8 mouse cellular contexts compared by ENCODE assay signal in the genomic region with DNA sequence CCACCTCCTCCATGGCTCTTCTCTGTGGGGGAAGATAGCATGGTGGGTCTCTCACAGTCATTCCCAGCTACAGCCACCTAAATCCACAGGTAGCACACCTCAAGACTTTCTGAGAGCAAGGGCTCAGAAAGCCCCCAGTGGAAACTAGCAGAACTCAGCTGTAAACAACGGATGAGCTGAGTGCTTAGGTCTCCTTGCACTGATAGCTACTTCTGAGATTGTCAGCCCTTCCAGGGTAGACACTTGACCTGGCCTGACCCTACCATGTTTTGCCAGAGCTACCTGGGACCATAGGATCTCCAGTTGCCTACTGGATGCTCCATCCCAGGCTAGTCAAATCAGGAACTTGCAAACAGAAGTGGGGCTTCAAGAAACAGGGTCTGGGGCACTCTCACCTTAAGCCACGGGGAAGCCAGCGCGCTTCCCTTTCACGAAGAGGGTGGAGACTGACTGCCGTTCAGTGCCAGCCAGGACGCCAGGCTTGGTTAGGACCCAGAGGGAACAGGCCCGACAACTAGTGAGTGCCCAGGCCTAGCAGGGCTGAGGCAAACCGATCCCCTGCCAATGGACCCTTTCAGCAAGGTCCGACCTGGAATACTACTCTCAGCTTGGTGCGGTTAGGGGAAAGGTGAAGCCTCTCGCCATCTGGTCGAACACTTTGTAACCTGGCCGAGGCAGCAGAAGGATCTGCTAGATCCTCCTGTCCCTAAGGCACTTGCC. TPM values are rescaled to one million over a fixed set of nuclear protein-coding genes. Genes with fewer than 3 reads are reported as not detected.
DNase-seq lines count a peak whose midpoint lies in the region; ATAC-seq and TF ChIP-seq lines count a peak whose summit lies in the region.

No protein-coding gene starts in this region.

- no peak for TF ChIP-seq EP300 in CH12.LX (IDR thresholded peaks at IDR 0.05; ENCODE audit: low read length)

- in situ Hi-C loops in CH12.LX (cut with MboI; ENCODE audit: low pct_ligation_motif_present, low pct_unique_long_range_greater_than_20kb, low sequenced_read_pairs) = loop anchor here (5.0 kb wide), 1 partner anchor 64 kb away; no protein-coding TSS in a partner anchor

- TF ChIP-seq POLR2A in CH12.LX (IDR thresholded peaks at IDR 0.05; ENCODE audit: low read depth, low read length) = no peak

- peak; percentile 43 for DNase-seq in CH12.LX (ENCODE audit: extremely low read depth)
- peak; percentile 53 for DNase-seq in induced T-regulatory cell, adult 2 months (ENCODE audit: low read depth)
- peak; percentile 40 for DNase-seq in lung, postnatal 10 days
- peak; percentile 41 for DNase-seq in thymus, postnatal 14 days

- peak overlapping the region; percentile 80 for H3K9ac ChIP-seq in CH12.LX (ENCODE audit: insufficient read depth, low read depth)
- peak overlapping the region; percentile 95 for H3K9ac ChIP-seq in embryonic facial prominence, embryonic 13.5 days

- peak overlapping the region; percentile 50 for H3K27ac ChIP-seq in CH12.LX (ENCODE audit: insufficient read depth, low read depth)
- peak overlapping the region; percentile 96 for H3K27ac ChIP-seq in embryonic facial prominence, embryonic 13.5 days

- peak overlapping the region; percentile 83 for H3K4me2 ChIP-seq in CH12.LX (ENCODE audit: insufficient read depth, low read depth, poor library complexity, severe bottlenecking)
- H3K4me2 ChIP-seq in embryonic facial prominence, embryonic 13.5 days = peak overlapping the region; percentile 86

- ATAC-seq in erythroblast, adult 5-6 weeks (replicated peaks; ENCODE audit: low FRiP score, poor library complexity, severe bottlenecking) = no peak
- no peak for ATAC-seq in embryonic facial prominence, embryonic 13.5 days (ENCODE audit: insufficient number of reproducible peaks, insufficient read depth, low FRiP score, low TSS enrichment, low read depth)
- no peak for ATAC-seq in erythroid progenitor cell, adult 5-6 weeks (replicated peaks; ENCODE audit: low FRiP score, poor library complexity, severe bottlenecking)

- peaks cover 33% of the 10 kb centered on the region for H3K79me2 ChIP-seq in CH12.LX (replicated peaks; ENCODE audit: control insufficient read depth, extremely low read depth, insufficient read depth, poor library complexity, severe bottlenecking)

- H3K9me3 ChIP-seq in erythroblast, embryonic 14.5 days (ENCODE audit: control insufficient read depth, low read length) = no peaks in the 10 kb centered on the region
- no peaks in the 10 kb centered on the region for H3K9me3 ChIP-seq in CH12.LX (replicated peaks; ENCODE audit: low read length)
- no peaks in the 10 kb centered on the region for H3K9me3 ChIP-seq in embryonic facial prominence, embryonic 13.5 days

- TF ChIP-seq CTCF in CH12.LX (conservative IDR thresholded peaks at IDR 0.05 in 1 of 2, IDR thresholded peaks at IDR 0.05 in 1 of 2; ENCODE audit: low read depth in 2 of 2, low read length in 2 of 2) = no peak

- 1% methylated on average over 14 of the region's 14 CpGs for WGBS in embryonic facial prominence, embryonic 13.5 days

- peaks cover 53% of the 10 kb centered on the region for H3K4me1 ChIP-seq in erythroblast, embryonic 14.5 days (ENCODE audit: control insufficient read depth)
- peaks cover 26 to 50% of the 10 kb centered on the region in 2 experiments for H3K4me1 ChIP-seq in CH12.LX (ENCODE audit: control insufficient read depth in 1 of 2, insufficient read depth in 2 of 2)
- peaks cover 40% of the 10 kb centered on the region for H3K4me1 ChIP-seq in embryonic facial prominence, embryonic 13.5 days

- dilution Hi-C loops in CH12.LX (cut with MboI; ENCODE audit: extremely low pct_ligation_motif_present, extremely low pct_unique_long_range_greater_than_20kb, low sequenced_read_pairs) = no loop called here

- H3K36me3 ChIP-seq in erythroblast, embryonic 14.5 days (ENCODE audit: control insufficient read depth) = peaks cover 48% of the 10 kb centered on the region
- peaks cover 36 to 50% of the 10 kb centered on the region in 2 experiments for H3K36me3 ChIP-seq in CH12.LX (replicated peaks in 1 of 2; ENCODE audit: control insufficient read depth in 1 of 2, insufficient read depth in 1 of 2, low read length in 1 of 2)
- peaks cover 54% of the 10 kb centered on the region for H3K36me3 ChIP-seq in embryonic facial prominence, embryonic 13.5 days

- H3K4me3 ChIP-seq in erythroblast, embryonic 14.5 days (replicated peaks) = peak overlapping the region; percentile 82
- H3K4me3 ChIP-seq in CH12.LX (replicated peaks in 1 of 3; ENCODE audit: low read depth in 2 of 3, low read length in 2 of 3, poor library complexity in 1 of 3) = peak overlapping the region; percentile 75 to 97 (median 89)
- peak overlapping the region; percentile 89 for H3K4me3 ChIP-seq in embryonic facial prominence, embryonic 13.5 days

- H3K27me3 ChIP-seq in erythroblast, embryonic 14.5 days (ENCODE audit: control insufficient read depth) = no peaks in the 10 kb centered on the region
- no peaks in the 10 kb centered on the region for H3K27me3 ChIP-seq in CH12.LX (replicated peaks)
- H3K27me3 ChIP-seq in embryonic facial prominence, embryonic 13.5 days = no peaks in the 10 kb centered on the region

- no peak for TF ChIP-seq RAD21 in CH12.LX (IDR thresholded peaks at IDR 0.05; ENCODE audit: low read depth, low read length)

TF ChIP-seq in CH12.LX, 34 proteins besides CTCF, POLR2A, EP300 and RAD21:
- TF ChIP-seq MAX (IDR thresholded peaks at IDR 0.05; ENCODE audit: low read length) (no peak), PAX5 (IDR thresholded peaks at IDR 0.05; ENCODE audit: low read length) (no peak), SIN3A (IDR thresholded peaks at IDR 0.05; ENCODE audit: low read length) (peak; percentile 49), TBP (conservative IDR thresholded peaks at IDR 0.05; ENCODE audit: low read depth, low read length) (no peak), IRF4 (IDR thresholded peaks at IDR 0.05; ENCODE audit: low read depth, low read length) (no peak)
TF ChIP-seq in CH12.LX: peak in this region for 1.

RNA-seq across cellular contexts. Expression of gene Fasn, which starts 1.4 kb away (rescaled TPM):
- 4.6 and 5.0 TPM in 2 replicates for polyA plus RNA-seq in erythroblast, embryonic 14.5 days (2012)
- total RNA-seq in erythroblast, adult 5-6 weeks (2015; ENCODE audit: low replicate concordance) = 6.5 and 7.9 TPM in 2 replicates
- 2.6 TPM in 2 replicates for total RNA-seq in erythroblast, adult 5-6 weeks (2017; ENCODE audit: low replicate concordance)
- total RNA-seq in CH12.LX (2012; rRNA removed) (186 and 279 TPM in 2 replicates), CH12.LX (2014; rRNA removed) (109 and 116 TPM in 2 replicates)
- 241 and 300 TPM in 2 replicates for polyA plus RNA-seq in CH12.LX (2012; ENCODE audit: insufficient read length, low read depth)
- 49.3 and 52.2 TPM in 2 replicates for polyA plus RNA-seq in embryonic facial prominence, embryonic 13.5 days (2015; fragmentation: Nextera tagmentation; extraction: Ambion mirVana)
- 3.2 and 16.3 TPM in 2 replicates for total RNA-seq in erythroid progenitor cell, adult 5-6 weeks (2015; ENCODE audit: low replicate concordance)
- 0.83 and 2.8 TPM in 2 replicates for total RNA-seq in erythroid progenitor cell, adult 5-6 weeks (2017; ENCODE audit: low replicate concordance)

RNA-seq across cellular contexts. Expression of gene Dus1l, which starts 26.8 kb away (rescaled TPM):
- 14.2 and 21.1 TPM in 2 replicates for polyA plus RNA-seq in erythroblast, embryonic 14.5 days (2012)
- 10.0 and 12.5 TPM in 2 replicates for total RNA-seq in erythroblast, adult 5-6 weeks (2015; ENCODE audit: low replicate concordance)
- total RNA-seq in erythroblast, adult 5-6 weeks (2017; ENCODE audit: low replicate concordance) = 6.4 and 8.5 TPM in 2 replicates
- 120 and 164 TPM in 2 replicates for total RNA-seq in CH12.LX (2012; rRNA removed)
- 98.7 and 105 TPM in 2 replicates for total RNA-seq in CH12.LX (2014; rRNA removed)
- 155 and 165 TPM in 2 replicates for polyA plus RNA-seq in CH12.LX (2012; ENCODE audit: insufficient read length, low read depth)
- 53.7 and 61.0 TPM in 2 replicates for polyA plus RNA-seq in embryonic facial prominence, embryonic 13.5 days (2015; fragmentation: Nextera tagmentation; extraction: Ambion mirVana)
- total RNA-seq in erythroid progenitor cell, adult 5-6 weeks (2015; ENCODE audit: low replicate concordance) = 46.1 and 62.0 TPM in 2 replicates
- total RNA-seq in erythroid progenitor cell, adult 5-6 weeks (2017; ENCODE audit: low replicate concordance) = 15.4 and 24.6 TPM in 2 replicates

RNA-seq across cellular contexts. Expression of gene Gps1, which starts 38.9 kb away (rescaled TPM):
- 2.4 and 3.1 TPM in 2 replicates for polyA plus RNA-seq in erythroblast, embryonic 14.5 days (2012)
- total RNA-seq in erythroblast, adult 5-6 weeks (2015; ENCODE audit: low replicate concordance) = 22.8 and 28.4 TPM in 2 replicates
- total RNA-seq in erythroblast, adult 5-6 weeks (2017; ENCODE audit: low replicate concordance) = 16.2 and 18.1 TPM in 2 replicates
- total RNA-seq in CH12.LX (2012; rRNA removed) (174 and 254 TPM in 2 replicates), CH12.LX (2014; rRNA removed) (184 and 188 TPM in 2 replicates)
- 141 and 158 TPM in 2 replicates for polyA plus RNA-seq in CH12.LX (2012; ENCODE audit: insufficient read length, low read depth)
- 223 and 233 TPM in 2 replicates for polyA plus RNA-seq in embryonic facial prominence, embryonic 13.5 days (2015; fragmentation: Nextera tagmentation; extraction: Ambion mirVana)
- total RNA-seq in erythroid progenitor cell, adult 5-6 weeks (2015; ENCODE audit: low replicate concordance) = 31.4 and 39.0 TPM in 2 replicates
- 17.6 and 19.9 TPM in 2 replicates for total RNA-seq in erythroid progenitor cell, adult 5-6 weeks (2017; ENCODE audit: low replicate concordance)

RNA-seq across cellular contexts. Expression of gene Rfng, which starts 39.0 kb away (rescaled TPM):
- 3.1 and 4.6 TPM in 2 replicates for polyA plus RNA-seq in erythroblast, embryonic 14.5 days (2012)
- 0.58 and 5.0 TPM in 2 replicates for total RNA-seq in erythroblast, adult 5-6 weeks (2015; ENCODE audit: low replicate concordance)
- 0.60 and 1.3 TPM in 2 replicates for total RNA-seq in erythroblast, adult 5-6 weeks (2017; ENCODE audit: low replicate concordance)
- total RNA-seq in CH12.LX (2012; rRNA removed) (10.0 and 10.4 TPM in 2 replicates), CH12.LX (2014; rRNA removed) (3.8 and 4.3 TPM in 2 replicates)
- 14.2 and 17.6 TPM in 2 replicates for polyA plus RNA-seq in CH12.LX (2012; ENCODE audit: insufficient read length, low read depth)
- polyA plus RNA-seq in embryonic facial prominence, embryonic 13.5 days (2015; fragmentation: Nextera tagmentation; extraction: Ambion mirVana) = 52.2 and 52.4 TPM in 2 replicates
- 3.2 and 6.7 TPM in 2 replicates for total RNA-seq in erythroid progenitor cell, adult 5-6 weeks (2015; ENCODE audit: low replicate concordance)
- total RNA-seq in erythroid progenitor cell, adult 5-6 weeks (2017; ENCODE audit: low replicate concordance) = 0.91 and 1.3 TPM in 2 replicates

Comparison
In these comparisons a context has a peak if more than half of its experiments do, and no peak if none do; other contexts are left out.
1. RNA of gene Fasn, which starts 1.4 kb away (total RNA-seq): 109 to 279 TPM in CH12.LX; 0.83 to 16.3 TPM in erythroid progenitor cell, adult 5-6 weeks and 2.6 to 7.9 TPM in erythroblast, adult 5-6 weeks; every median in the first group is over 4 times any median in the second.
2. RNA of gene Gps1, which starts 38.9 kb away (total RNA-seq): 174 to 254 TPM in CH12.LX; 17.6 to 39.0 TPM in erythroid progenitor cell, adult 5-6 weeks and 16.2 to 28.4 TPM in erythroblast, adult 5-6 weeks; every median in the first group is over 4 times any median in the second.
3. Peak in every context shown above with its lines, with median percentiles within 50 percentile points of each other: H3K4me3 ChIP-seq and DNase-seq.